Mouse (Mus musculus): ENCODE results near the gene Znhit6. TPM values are rescaled to one million over a fixed set of nuclear protein-coding genes. Genes with fewer than 3 reads are reported as not detected.

Gene Znhit6
- 2.7 and 4.0 TPM in 2 replicates for polyA plus RNA-seq (2012; ENCODE audit: low replicate concordance)

DNA sequence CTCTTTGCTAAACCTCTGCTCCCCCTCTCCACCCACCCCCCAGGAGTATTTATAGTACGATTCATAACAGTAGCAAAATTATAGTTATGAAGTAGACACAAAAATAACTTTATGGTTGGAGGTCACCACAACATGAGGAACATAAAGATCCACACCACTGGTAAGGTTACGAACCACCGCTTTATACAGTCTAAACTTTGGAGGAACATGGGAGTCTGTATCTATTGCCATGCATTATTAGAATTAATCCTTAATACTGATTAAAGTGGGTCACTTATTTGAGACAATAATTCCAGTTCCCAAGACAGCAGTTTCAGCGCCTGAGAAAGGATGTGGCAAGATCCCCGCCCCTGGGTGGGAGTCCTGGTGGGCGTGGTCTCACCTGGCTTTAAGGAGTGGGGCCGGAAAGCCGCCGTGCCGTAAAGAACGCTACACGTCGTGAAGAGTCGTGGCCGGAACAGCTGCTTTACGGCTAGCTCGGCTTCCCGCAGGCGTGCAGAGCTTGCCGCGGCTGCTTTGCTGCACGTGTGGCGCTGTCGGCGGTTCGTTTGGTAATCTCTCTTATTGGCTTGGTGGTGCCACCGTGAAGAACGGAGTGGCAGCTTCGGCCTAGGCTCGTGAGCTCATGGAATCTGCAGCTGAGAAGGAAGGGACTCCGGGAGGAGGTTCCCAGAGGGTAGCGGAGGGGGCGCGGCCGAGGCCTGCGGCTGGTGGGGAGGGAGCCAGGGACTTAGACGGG, at the start of gene Znhit6:
Znhit6 (plus strand) TSS at position 463 of the 739 bp plus-strand sequence.

GRCm38 (mm10) chr3:145649852-145650202, 73.8 kb downstream of the Znhit6 start, which contains the start of gene Ccn1:
Gene Ccn1, minus strand, starts transcription at chr3:145649981.

Other genes with a start within 250 kb of the Znhit6 start
- 0.36 and 2.2 TPM in 2 replicates for gene Ccn1, start 73.8 kb downstream of the Znhit6 start, polyA plus RNA-seq (2012; ENCODE audit: low replicate concordance)
- 0.09 TPM in 1 of 2 replicates, not detected in the other for gene Ddah1, start 182.5 kb downstream of the Znhit6 start, polyA plus RNA-seq (2012; ENCODE audit: low replicate concordance)